Mouse (Mus musculus) testis, adult 2 months (tissue): ENCODE data around the gene Plscr3.

Experiments used
- CTCF ChIP-seq: fragments of 200-500 bp; IDR thresholded peaks from 2 replicates; pipeline ENCODE4 v1.5.1; 2012; ENCODE audit warnings: low read depth, mild to moderate bottlenecking, inconsistent platforms, low read length, moderate library complexity; ENCODE audit not compliant: control insufficient read depth, insufficient read depth, insufficient replicate concordance
- POLR2A ChIP-seq: fragments of 200-500 bp; IDR thresholded peaks from 2 replicates; pipeline ENCODE4 v1.6.1; 2012; ENCODE audit warnings: low read depth, mild to moderate bottlenecking, inconsistent platforms, low read length, moderate library complexity; ENCODE audit not compliant: control insufficient read depth

DNA sequence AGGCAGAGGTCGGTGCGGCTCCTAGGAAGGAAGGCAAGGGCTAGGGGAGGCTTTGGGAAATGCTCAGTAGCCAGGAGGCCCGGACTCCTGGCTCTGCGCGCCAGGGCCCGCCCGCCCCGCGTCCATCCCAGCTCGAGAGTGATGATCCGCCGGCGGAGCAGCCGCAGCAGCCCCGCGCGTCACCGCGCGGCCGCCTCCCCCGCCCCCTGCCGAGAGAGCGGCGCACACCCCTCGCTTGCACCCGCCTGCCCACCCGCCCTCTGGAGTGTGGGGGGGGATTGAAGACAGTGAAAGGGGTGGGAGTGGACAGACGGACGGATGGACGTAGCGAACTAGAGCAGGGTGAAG, 8.6 kb upstream of the Plscr3 start, which contains the start of gene Nlgn2:
- TF ChIP-seq POLR2A (peak; percentile 10; the same call in 1 of the 2 replicates), CTCF (no peak)
